Mouse (Mus musculus): ENCODE results near the gene Lgr4.

Lgr4 gene

DNA sequence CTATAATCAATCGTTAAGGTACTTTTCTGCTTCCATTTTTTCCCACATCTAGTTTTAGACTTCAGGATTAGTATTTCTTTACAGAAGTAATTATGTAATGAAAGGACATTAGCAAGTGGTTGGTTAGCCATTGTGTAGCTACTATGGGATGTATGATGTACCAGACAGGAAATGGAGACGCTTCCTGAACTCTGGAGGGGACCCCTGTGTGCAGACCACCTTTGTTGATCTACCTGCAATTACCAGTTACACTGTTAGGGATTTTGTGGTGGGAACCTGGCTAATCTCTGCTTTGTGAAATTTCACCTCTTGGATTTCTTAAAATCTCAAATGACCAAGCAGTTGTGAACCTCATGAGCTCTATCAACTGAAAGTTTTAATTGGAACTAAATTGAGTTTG lies 54.9 kb downstream of the Lgr4 start:
- in situ Hi-C loops (cut with MboI, MseI) = no loop called here

DNA sequence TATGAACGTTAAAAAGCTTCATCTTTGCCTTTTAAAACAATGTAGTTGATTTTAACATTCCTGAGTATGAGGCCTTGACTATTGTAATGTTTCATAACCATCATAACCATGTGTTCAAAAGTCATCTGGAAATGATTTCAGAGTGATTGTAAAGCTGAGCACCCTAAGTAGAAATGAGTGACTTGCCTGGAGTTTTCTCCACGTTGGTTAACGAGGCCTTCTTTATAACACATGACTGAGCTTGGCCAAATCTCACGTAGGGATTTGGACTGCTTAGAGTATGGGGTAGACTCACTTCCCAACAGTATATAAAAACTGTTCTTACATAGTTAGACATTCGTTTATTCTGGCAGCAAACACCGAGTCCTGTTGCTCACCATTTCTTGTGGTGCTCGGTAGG lies 55.5 kb downstream of the Lgr4 start:
- in situ Hi-C loops (cut with MboI, MseI) = no loop called here

DNA sequence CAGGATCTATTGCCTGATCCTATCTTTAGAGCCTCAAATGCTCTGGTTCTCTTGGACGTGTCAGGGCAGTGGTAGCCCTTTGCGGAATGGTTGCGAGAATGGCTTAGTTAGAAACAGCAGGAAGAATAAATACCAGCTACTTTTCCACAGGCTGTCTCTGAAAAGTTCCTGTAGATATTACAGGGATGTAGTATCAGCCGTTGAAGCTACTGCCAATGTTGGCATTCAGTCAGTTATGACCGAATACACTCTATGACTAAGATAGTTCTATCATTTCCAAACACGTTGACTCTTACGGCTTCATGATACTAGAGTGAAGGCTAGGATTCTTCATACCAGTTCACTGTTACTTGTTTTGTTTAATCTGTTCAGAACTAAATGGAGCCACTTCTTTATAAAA lies 57.4 kb downstream of the Lgr4 start:
- in situ Hi-C loops (cut with MboI, MseI) = loop anchor here (5.0 kb wide), 1 partner anchor 92 kb away; no protein-coding TSS in a partner anchor

DNA sequence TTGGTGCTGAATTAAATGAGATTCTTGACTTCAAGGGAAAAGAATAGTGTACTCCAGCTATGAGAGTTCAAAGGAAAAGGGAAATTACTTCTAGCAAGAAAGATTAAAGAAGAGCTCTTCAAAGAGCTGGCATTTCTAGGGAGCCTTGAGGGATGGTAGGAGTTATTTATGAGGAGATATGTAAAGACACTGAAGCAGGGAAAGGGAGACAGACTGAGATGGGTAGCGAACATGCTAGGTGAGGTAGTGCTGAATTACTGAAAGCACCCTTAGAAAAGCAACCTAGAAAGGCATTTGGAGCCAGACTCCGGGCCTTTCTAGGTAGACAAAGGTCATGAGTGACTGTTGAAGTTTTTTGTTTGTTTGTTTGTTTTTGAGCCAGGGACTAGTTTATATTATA lies 58.7 kb downstream of the Lgr4 start:
- in situ Hi-C loops (cut with MboI, MseI) = loop anchor here (5.0 kb wide), 1 partner anchor 91 kb away; no protein-coding TSS in a partner anchor

DNA sequence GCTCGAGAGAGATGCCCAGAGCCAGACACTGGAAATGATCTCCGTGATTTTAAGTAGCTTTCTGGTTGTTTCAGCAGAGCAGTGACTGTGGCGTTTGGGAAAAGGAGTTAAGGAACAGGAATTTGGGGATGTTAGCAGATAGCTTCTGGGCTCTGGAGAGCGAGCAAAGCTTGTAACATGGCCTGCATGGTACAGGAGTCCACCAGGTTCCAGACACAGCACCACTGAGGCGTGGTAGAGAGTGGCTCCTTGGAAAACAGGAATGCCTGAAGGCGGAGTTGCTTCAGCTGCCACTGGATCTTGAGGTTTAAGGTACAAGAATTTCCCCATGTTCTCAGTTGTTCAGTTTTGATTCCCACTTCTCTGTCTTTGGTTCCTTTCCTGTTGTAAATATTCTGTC lies 59.9 kb downstream of the Lgr4 start:
- in situ Hi-C loops (cut with MboI, MseI) = loop anchor here (5.0 kb wide), 1 partner anchor 90 kb away; no protein-coding TSS in a partner anchor

DNA sequence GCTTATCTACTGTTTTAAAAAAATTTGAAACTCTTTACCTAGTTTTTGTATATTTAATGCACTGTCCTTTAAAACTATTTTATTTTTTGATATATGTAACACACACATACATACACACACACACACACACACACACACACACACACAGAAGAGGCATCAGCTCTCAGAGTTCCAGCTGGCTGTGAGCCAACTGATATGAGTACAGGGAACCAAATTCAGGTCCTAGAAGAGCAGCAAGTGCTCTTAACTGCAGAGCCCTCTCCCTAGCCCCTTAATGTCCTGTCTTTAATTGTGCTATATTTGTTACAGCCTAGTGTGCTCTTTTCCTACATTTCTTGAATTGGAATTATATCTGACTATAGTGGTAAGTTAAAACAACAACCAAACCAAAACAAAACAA lies 61.8 kb downstream of the Lgr4 start:
- in situ Hi-C loops (cut with MboI, MseI) = loop anchor here (5.0 kb wide), 1 partner anchor 88 kb away; no protein-coding TSS in a partner anchor

DNA sequence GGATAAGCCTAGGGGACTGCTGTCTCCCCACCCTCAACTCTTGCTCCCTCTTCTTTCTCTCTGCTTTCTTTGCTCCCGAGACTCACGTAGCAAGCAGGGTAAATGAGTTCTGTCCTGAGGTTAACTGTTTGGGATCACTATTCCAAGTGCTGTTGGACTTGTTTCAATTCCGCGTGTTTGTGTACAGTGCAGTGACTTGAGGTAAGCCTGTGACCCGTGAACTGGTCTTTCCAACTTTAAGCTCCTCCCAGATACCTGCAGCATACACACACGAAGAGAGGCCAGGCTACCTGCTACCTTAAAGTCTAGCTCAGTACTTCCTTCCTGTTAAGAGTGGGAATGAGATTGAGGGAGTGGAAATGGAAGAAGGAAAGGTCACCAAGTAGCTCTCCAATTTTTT lies 66.0 kb downstream of the Lgr4 start:
- in situ Hi-C loops (cut with MboI, MseI) = no loop called here

DNA sequence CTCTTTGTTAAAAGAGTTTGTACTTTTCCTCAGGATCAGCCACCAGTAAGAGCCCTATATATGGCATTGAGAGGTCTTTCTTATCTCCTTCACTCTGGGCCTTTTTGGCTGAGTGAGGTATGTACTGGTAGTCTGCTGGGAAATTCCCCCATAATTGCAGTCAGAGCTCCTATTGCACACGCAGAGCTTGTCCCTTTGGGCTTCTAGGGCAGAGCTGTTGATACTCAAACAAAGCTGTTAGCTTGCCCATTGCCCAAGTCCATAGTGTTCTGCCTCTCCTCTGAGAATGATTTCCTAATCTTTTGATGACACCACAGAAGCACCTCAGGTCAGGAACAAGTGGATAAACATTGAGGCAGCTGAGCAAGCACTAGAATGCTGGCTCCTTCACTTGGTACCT lies 67.5 kb downstream of the Lgr4 start:
- in situ Hi-C loops (cut with MboI, MseI) = no loop called here

DNA sequence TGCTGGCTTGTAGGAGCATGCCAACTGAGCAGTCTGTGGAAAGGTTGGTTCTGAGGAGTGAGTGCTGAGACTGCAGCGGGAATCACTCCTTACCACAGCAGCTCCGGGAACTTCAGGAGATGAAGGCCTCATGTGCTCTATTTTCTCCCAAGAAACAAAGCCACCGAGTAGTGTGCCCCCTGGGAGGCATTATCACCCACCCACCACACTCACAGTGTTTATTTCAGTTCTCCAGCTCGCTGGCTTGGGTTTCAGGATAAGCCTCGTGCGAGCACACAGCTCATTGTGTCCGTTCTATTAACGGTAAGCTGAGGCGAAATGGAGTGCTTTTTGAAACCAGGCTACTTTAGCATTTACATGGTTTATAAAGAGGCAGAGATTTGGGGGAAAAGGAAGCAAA lies 68.1 kb downstream of the Lgr4 start:
- in situ Hi-C loops (cut with MboI, MseI) = no loop called here

DNA sequence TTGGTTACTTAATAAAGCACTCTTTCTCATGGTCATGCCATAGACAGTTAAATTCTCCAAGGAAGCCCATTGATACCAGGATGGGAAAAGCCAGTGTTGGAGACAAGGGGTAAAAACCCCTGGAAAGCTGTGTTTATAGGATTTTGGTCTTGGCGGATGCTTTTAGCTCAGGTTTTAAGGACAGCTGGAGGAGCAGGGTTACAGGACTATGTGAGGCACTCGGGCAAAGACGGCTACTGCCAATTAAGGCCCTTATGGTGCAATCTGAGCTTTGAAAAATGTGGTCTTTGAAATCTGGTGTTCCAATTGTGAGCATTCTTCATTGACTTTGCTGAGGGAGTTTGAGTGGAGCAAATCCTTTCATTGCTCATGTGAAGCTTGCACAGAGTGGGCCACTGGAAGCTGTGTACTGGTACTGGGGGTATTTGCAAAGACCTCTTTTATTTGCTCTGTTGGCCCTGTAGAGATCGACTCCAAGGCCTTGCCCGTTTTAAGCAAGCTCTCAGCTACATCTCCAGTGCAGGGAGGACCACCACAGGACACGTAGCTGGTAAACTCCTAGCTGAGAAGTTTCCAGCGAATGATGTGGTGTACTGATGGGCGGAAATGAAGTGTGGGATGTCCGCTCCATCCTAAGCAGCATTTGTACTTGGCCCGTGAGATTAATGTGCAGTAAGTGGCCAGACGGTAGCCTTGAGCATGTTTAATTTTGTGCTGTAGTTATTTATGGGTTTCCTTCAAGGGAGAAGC lies 68.8 kb downstream of the Lgr4 start:
- in situ Hi-C loops (cut with MboI, MseI) = no loop called here

DNA sequence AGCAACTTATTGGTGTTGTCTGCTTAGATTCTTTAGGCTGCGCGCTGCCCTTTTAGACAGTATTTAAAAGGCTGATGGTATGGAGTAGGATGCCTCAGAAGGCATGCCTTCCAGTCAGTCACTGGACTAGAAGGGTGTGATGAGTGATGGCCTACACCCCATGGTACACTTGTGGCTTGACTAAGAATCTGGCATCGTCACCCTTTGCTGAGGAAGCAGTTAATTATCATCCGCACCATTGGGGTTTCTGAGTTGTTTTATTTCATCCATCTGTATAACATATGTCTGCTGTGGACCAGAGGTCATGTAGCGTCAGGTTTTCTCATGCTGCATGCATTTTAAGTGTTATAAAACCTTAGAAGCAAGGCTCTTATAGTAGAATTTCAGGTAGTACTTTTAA lies 70.5 kb downstream of the Lgr4 start:
- in situ Hi-C loops (cut with MboI, MseI) = no loop called here

DNA sequence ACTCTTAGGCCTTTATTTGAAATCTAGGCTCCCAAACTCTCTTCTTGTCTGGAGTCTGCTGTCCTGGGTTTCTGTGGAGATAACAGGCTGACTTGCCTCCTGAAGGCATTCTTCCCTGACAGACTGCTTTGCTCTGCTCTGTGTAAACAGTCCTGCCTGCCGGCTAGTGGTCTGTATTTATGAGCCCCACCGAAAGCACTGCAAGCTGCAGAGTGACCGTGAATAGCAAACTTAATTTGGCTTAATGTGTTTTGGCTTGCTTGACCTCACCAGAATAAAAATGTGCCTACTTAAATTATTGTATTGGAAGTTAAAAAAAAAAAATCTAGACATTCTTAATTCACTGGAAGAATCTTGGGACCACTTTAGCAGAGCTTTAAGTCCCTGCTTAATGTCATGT lies 71.7 kb downstream of the Lgr4 start:
- in situ Hi-C loops (cut with MboI, MseI) = no loop called here

DNA sequence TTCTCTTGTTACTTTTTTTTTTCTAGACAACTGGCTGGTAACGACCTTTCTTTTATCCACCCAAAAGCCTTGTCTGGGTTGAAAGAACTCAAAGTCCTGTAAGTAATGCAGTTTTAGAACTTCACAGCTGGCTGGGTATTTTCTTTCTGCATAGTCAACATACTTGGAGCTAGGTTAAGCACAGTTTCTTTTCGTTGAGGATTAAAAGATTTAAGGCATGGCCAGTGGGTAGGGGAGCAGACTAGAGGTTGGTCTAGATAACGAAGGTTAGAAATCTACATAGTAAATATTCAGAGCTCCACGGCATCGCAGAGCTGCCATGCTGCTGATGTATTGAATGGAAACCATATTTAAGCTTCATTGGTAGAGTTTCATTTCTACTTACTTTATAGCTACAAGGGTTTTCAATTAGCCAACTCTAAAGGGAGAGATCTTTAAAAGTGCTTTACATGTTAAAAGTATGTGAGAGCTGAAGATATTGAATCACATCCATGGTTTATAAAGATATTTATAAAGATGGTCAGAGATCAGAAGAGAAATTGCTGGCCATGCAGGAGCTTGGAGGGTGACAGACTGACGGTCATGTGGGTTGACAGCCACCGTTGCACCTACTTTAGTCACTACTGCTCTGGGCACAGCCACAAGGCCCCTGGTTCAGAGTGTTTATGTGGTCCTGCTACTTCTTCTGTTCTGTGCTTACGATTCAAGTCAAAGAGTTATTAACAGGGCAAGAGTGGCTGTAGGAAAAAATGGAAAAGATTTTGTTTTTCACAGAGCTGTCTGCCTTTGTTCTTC lies 72.4 kb downstream of the Lgr4 start:
- in situ Hi-C loops (cut with MboI, MseI) = no loop called here

DNA sequence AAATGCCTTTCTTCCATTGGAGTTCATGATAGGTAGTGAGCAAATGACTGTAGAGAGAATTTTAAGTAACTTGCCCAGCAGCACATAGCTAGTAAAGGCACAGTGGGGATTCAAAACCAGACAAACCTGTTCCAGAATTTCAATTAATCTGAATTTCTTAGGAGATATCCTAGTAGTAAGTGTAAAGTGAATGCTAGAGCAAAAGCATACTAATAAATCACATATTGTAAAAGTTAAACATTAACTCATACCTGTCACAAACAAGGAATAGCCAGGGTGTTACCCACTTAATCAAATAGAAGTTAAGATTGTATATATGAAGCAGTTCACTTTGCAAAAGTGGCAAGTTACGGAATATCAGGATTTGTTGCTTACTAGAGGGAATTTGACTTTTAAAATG lies 74.3 kb downstream of the Lgr4 start:
- in situ Hi-C loops (cut with MboI, MseI) = no loop called here

DNA sequence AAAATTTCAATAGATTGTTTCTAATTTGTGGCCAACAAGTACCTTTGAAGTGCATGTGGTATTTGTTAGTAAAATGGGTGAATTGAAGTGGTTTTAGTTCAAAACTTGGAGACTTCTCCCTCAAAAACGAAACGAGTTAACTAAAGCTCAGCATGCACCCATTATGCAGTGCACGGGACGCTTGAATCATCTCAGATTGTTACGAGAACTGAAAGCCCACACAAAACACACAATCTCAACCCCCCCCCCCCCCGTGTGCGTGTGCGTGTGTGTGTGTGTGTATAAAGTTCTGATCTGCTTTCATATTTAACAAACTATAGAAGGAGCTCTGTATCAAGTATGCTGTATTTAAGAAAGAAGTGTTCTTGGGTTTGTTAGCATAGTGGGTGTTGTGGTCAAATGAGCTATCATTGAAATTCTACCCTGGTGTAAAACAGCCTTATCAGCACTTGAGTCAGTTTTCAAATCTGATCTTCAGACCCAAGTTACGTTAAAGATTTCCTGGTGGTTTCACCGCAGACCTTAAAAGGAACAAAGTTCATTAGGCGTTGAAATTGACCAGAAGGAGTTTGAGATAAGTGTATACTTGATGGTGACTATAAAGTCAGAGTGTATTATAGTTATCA lies 75.1 kb downstream of the Lgr4 start:
- in situ Hi-C loops (cut with MboI, MseI) = no loop called here

DNA sequence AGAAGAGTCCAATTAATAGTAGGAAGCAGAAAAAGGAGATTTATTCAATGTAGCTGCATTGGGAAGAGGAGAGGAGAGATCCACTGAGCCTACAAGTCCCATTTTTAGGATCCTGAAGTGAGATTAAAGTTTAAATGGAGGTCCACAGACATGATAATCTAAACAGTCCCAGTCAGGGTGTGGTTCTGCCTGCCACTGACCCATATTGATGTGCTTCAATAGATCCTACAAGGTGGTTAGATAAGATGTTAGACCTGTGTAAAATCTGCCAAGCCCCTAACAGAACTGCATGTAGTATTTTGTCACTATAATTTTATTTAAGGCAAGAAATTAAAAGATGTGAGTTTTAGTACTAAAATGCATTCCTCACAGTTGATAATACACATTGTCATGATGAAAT lies 76.0 kb downstream of the Lgr4 start:
- in situ Hi-C loops (cut with MboI, MseI) = no loop called here

DNA sequence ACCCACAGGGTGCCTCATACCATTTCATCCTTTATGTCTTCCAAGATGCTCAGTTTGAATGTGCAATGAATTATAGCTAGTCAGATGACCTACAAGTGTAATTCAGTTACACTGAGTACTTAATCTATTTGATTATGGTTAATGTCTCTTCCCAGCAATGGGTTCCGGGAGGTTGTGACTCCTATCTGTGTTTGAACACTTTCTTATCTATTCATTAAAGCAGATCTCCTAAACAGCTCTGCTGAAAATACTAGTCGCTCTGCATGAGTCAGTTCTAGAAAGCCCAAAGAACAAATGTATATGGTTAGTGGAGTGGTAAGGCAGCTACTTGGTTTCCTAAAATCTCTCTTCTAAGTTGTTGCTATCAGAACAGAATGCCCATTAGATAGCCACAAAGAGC lies 77.6 kb downstream of the Lgr4 start:
- in situ Hi-C loops (cut with MboI, MseI) = no loop called here

DNA sequence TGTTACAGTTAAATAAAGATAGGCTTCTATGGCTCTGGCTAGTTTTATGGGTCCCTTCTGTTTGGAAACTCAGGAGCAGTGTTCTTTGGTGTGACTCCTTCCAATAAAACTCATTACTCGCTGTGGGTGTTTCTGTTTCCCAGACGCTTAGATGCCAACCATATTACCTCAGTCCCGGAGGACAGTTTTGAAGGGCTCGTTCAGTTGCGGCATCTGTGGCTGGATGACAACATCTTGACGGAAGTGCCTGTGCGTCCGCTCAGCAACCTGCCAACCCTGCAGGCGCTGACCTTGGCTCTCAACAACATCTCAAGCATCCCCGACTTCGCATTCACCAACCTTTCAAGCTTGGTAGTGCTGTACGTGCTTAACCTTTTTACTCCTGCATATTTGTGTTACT lies 79.0 kb downstream of the Lgr4 start:
- in situ Hi-C loops (cut with MboI, MseI) = no loop called here

DNA sequence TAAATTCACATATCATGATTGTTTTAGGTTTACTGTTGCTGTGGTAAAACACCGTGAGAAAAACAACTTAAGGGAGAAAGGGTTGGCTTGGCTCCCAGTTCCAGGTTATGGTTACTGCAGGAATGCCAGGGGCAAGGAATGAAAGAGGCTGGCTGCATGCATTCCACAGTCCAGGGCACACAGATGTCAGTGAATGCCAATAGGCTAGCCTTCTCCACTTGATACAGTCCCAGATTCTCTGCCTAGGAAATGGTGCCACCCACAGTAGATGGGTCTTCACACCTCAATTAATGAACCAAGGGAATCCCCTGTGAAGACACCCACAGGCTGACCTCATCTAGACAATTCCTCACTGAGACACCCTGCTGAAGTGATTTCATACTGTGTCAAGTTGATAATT lies 87.2 kb downstream of the Lgr4 start:
- in situ Hi-C loops (cut with MboI, MseI) = no loop called here

DNA sequence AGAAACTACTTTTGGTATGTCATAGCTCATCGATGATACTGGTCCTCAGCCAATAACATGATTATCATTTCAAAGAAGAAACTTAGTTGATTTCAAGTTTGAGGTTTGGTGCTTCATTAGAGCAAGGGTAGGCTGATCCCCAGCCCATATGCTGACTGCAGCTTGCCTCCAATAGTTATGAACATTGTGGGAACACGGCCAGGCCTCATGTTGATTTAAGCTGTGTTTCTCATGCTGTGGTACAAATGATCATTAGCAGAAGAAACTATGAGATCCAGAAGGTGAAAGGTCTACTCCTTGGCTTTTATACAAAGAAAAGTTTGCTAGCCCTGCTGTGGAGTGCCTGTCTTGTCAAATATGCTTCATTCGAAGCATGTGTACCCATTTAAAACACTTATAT lies 87.7 kb downstream of the Lgr4 start:
- in situ Hi-C loops (cut with MboI, MseI) = no loop called here

DNA sequence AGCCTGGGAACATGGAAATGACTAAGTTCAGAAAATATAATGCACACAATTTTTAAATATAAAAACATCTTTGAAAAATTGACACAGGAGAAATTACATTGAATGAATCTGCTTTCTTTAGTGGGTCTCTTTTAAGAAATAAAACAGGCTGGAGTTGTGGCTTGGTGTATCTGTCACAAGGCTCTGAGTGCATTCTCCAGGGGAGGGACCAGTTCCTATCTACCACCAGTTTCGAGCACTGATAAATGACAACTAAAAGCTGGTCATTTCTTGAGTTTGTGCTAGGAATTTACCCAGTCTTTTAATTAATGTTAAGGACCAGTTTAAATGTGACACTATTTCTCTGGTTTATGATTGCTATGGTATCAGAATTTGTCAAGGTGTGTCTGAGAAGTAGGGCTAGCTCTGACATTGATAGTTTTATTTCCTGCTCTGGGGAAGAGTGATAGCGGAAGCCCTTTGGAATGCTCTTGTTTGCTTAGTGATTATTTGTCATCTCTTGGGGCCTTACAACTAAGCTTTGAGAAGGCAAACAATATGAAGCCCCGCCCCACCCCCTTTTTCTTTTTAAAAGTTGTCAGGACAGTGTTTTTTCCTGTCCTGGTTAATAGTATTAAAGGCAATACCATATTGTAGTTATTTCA lies 88.3 kb downstream of the Lgr4 start:
- in situ Hi-C loops (cut with MboI, MseI) = no loop called here
